Mouse (Mus musculus) midbrain, postnatal 0 days (tissue): ENCODE data around the gene Dact3. TPM values are rescaled to one million over a fixed set of nuclear protein-coding genes. Genes with fewer than 3 reads are reported as not detected.

ENCODE experiments used
- ATAC-seq: fragments of 200-750 bp; cut with Nextera tagmentation; 2 replicates; pipeline ENCODE4 v1.8.0; 2017; ENCODE audit warnings: moderate number of reproducible peaks, mild to moderate bottlenecking, moderate TSS enrichment, moderate library complexity; ENCODE audit not compliant: low FRiP score
- DNase-seq: peaks from one replicate; pipeline ENCODE4 v3.0.0-alpha.2; 2015; ENCODE audit warnings: low spot score
- H3K27ac ChIP-seq: fragments of 300-500 bp; sonication (generic); 2 replicates; pipeline ENCODE4 v1.5.1; 2014; ENCODE audit warnings: low read depth, mild to moderate bottlenecking, low read length, mixed read lengths
- H3K27me3 ChIP-seq: fragments of 300-500 bp; sonication (generic); 2 replicates; pipeline ENCODE4 v1.6.1; 2014; ENCODE audit warnings: low read length, control low read depth, mixed read lengths; ENCODE audit not compliant: insufficient read depth
- H3K36me3 ChIP-seq: fragments of 300-500 bp; sonication (generic); 2 replicates; pipeline ENCODE4 v1.6.1; 2014; ENCODE audit warnings: low read length, control low read depth, mixed read lengths; ENCODE audit not compliant: insufficient read depth
- H3K4me1 ChIP-seq: fragments of 300-500 bp; sonication (generic); 2 replicates; pipeline ENCODE4 v1.6.1; 2014; ENCODE audit warnings: mild to moderate bottlenecking, control low read depth, antibody characterized with exemption, low read length, mixed read lengths; ENCODE audit not compliant: insufficient read depth
- H3K4me2 ChIP-seq: fragments of 300-500 bp; sonication (generic); 2 replicates; pipeline ENCODE4 v1.6.1; 2014; ENCODE audit warnings: low read depth, mild to moderate bottlenecking, low read length, mixed read lengths; ENCODE audit not compliant: poor library complexity, severe bottlenecking
- H3K4me3 ChIP-seq: fragments of 300-500 bp; sonication (generic); 2 replicates; pipeline ENCODE4 v1.5.1; 2014; ENCODE audit warnings: low read depth, mild to moderate bottlenecking, low read length, moderate library complexity
- H3K9ac ChIP-seq: fragments of 300-500 bp; sonication (generic); replicated peaks from 2 replicates; pipeline ENCODE4 v1.6.1; 2014; ENCODE audit warnings: mild to moderate bottlenecking, low read length, moderate library complexity, mixed read lengths; ENCODE audit not compliant: poor library complexity, severe bottlenecking
- H3K9me3 ChIP-seq: fragments of 300-500 bp; sonication (generic); 2 replicates; pipeline ENCODE4 v1.6.1; 2016; ENCODE audit warnings: low read length, control low read depth
- CTCF ChIP-seq: IDR thresholded peaks from 2 replicates; pipeline ENCODE4 v1.5.1; 2016; ENCODE audit warnings: antibody characterized with exemption, mild to moderate bottlenecking
- WGBS: fragments of 180-500 bp; shearing (Covaris S2); extraction: QIAGEN DNeasy Blood & Tissue Kit; methylation state at CpG from one replicate; pipeline ENCODE4 v1.1.7; 2014; 5-methylcytosine and 5-hydroxymethylcytosine counted together
- polyA plus RNA-seq: library from polyadenylated mRNA; unstranded; fragments of >200 nt; fragmentation: Nextera tagmentation; extraction: Ambion mirVana; gene quantifications from 2 replicates; pipeline ENCODE4 v1.2.1, GENCODE M21; 2015
- total RNA-seq: library from RNA; depleted of rRNA; stranded (reverse); fragments of >200 nt; gene quantifications from 2 replicates; pipeline ENCODE4 v1.2.3, GENCODE M21; 2014; rRNA removed

The Dact3 gene
- total and polyA plus RNA-seq, 2 experiments from 2014 or later: 7.5 to 107 TPM

DNA sequence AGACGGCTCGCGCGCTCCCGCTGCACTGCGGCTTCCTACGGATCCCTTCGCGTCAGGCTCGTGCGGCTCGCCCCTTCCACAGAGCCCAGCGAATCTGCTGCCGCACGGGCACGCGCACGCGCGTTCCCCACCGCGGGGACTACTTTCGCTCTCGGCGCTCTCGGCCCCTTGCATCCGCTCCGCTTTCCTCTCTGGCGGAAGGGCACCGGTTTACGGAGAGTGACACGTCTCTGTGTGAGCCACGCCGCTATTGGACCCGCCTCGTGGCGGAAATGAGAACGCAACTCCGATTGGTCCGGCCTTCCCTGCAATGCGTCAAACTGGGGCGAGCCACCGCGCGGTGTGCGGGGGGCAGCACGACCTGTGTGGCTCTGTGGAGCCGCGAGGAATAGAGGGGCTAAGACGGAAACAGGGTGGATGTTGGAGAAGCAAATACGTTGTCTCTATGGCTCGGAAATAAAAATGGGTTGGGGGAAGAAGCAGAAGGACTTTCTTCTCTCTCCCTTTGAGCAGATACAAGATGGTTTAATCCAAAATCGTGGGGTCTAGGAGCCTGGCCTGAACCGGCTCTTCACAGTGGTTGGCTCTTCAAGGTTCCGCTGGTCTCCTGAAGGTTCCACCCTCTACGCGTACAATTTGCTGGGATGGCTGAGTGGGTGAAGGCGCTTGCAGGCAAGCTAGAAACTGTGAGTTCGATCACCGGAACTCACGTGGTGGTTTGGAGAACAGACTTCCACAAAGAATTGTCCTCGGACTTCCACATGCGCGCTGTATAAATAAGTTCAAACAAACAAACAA is 49.1 kb downstream of the Dact3 start, which contains the start of gene Calm3:
TSS of gene Calm3 (minus strand) at position 78 of the 798 bp plus-strand sequence.
- H3K27ac ChIP-seq: peak within 1 kb of the TSS; percentile 98
- peaks cover 9% of the 10 kb centered on the region; the same call in 1 of the 2 replicates for H3K4me1 ChIP-seq
- DNase-seq (peak; percentile 100), ATAC-seq (peak; percentile 90)
- TF ChIP-seq CTCF: peak; percentile 52
- peaks cover 2% of the 10 kb centered on the region; the same call in 1 of the 2 replicates for H3K36me3 ChIP-seq
- peak within 1 kb of the TSS; percentile 97 for H3K9ac ChIP-seq
- peak within 1 kb of the TSS; percentile 92 for H3K4me3 ChIP-seq
- H3K4me2 ChIP-seq: peak within 1 kb of the TSS; percentile 95
- no peaks in the 10 kb centered on the region for H3K9me3 ChIP-seq
- 2% methylated on average over 57 of the region's 64 CpGs for WGBS
- no peaks in the 10 kb centered on the region for H3K27me3 ChIP-seq

DNA sequence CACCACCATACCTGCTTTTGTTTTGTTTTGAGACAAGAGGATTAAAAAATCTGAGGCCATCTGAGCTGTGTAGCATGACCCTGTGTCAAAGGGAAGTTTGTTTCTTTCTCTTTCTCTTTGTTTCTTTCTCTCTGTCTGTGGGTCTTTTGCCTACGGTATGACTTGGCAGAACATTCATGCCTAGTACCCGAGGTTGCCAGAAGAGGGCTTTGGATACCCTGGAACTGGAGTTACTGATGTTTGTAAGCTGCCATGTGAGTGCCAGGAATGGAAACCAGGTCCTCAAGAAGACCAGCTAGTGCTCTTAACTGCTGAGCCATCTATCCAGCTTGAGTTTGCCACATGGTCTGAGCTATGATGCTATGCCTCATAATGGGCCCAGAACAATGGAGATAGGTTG is 53.2 kb downstream of the Dact3 start:
- H3K4me2 ChIP-seq: no peak overlapping the region
- peak; percentile 19; the same call in 1 of the 2 replicates for TF ChIP-seq CTCF
- WGBS: 54% methylated on average over 2 of the region's 2 CpGs
- H3K27me3 ChIP-seq: no peaks in the 10 kb centered on the region
- H3K9me3 ChIP-seq: no peaks in the 10 kb centered on the region
- H3K4me1 ChIP-seq: no peaks in the 10 kb centered on the region
- ATAC-seq (no peak), DNase-seq (no peak)
- H3K9ac ChIP-seq: no peak overlapping the region
- H3K4me3 ChIP-seq: no peak overlapping the region
- no peak overlapping the region for H3K27ac ChIP-seq
- H3K36me3 ChIP-seq: no peaks in the 10 kb centered on the region

DNA sequence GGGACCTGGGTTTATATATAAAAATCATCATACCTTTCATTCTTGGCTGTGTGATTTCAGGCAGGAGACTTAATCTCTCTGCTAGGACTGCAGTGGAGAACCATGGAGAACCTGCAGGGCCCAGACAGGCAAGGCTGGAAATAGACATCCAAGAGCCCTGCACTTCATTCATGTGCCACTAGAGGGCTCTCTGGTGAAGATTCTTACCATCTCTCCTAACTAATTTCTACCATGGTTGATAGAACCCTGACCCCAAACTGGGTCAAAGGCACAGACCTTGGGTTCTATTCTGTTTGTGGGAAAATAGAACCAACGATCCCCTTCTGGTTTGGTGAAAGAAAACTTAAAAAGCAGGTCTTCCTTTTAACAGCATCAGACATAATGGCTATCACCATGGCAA is 55.7 kb downstream of the Dact3 start:
- H3K9me3 ChIP-seq: no peaks in the 10 kb centered on the region
- H3K4me2 ChIP-seq: no peak overlapping the region
- ATAC-seq: no peak
- peak; percentile 84 for DNase-seq
- peaks cover 4% of the 10 kb centered on the region; the same call in 1 of the 2 replicates for H3K4me1 ChIP-seq
- H3K9ac ChIP-seq: no peak overlapping the region
- no peaks in the 10 kb centered on the region for H3K36me3 ChIP-seq
- peak; percentile 87 for TF ChIP-seq CTCF
- WGBS: 10% methylated on average over 1 of the region's 1 CpGs
- 0 out of 2 replicates have a peak overlapping the region, but pooled peaks have one; percentile 34 for H3K27ac ChIP-seq
- no peaks in the 10 kb centered on the region for H3K27me3 ChIP-seq
- H3K4me3 ChIP-seq: no peak overlapping the region

DNA sequence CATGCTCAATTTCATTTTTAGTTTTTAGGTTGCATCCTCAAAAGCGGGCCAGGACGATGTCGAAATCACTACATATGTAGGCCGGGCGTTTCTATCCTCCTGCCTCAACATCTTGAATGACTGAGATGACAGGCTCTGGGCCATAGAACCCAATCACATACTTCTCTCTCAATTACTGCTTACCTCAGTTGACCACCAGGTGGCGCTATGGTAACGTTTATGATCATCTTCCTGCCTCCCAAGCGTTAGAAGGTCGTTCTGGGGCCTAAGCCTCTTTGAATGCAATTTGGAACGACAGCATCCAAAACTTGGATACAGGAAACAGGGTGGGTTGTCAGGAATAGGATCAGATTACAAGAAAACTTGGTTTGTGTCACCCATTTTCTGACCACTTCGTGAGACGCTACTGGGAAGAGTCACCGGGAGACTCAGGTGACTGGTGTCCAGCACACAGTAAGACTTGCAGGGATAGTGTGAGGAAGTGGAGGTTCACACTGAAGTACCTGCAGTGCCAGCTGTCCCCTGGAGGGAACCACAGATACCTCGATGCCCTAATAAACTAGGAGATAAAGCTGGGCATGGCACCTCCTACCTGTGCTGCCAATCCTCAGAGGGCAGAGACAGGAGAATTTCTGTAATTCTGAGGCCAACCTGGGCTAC is 57.0 kb downstream of the Dact3 start:
- no peaks in the 10 kb centered on the region for H3K36me3 ChIP-seq
- no peaks in the 10 kb centered on the region for H3K27me3 ChIP-seq
- peaks cover 4% of the 10 kb centered on the region; the same call in 1 of the 2 replicates for H3K4me1 ChIP-seq
- H3K27ac ChIP-seq: peak overlapping the region; percentile 83
- H3K9me3 ChIP-seq: no peaks in the 10 kb centered on the region
- peak; percentile 96 for TF ChIP-seq CTCF
- WGBS: 15% methylated on average over 14 of the region's 14 CpGs
- no peak overlapping the region for H3K9ac ChIP-seq
- H3K4me2 ChIP-seq: no peak overlapping the region
- peak; percentile 95 for DNase-seq
- H3K4me3 ChIP-seq: no peak overlapping the region
- ATAC-seq: peak; percentile 65

DNA sequence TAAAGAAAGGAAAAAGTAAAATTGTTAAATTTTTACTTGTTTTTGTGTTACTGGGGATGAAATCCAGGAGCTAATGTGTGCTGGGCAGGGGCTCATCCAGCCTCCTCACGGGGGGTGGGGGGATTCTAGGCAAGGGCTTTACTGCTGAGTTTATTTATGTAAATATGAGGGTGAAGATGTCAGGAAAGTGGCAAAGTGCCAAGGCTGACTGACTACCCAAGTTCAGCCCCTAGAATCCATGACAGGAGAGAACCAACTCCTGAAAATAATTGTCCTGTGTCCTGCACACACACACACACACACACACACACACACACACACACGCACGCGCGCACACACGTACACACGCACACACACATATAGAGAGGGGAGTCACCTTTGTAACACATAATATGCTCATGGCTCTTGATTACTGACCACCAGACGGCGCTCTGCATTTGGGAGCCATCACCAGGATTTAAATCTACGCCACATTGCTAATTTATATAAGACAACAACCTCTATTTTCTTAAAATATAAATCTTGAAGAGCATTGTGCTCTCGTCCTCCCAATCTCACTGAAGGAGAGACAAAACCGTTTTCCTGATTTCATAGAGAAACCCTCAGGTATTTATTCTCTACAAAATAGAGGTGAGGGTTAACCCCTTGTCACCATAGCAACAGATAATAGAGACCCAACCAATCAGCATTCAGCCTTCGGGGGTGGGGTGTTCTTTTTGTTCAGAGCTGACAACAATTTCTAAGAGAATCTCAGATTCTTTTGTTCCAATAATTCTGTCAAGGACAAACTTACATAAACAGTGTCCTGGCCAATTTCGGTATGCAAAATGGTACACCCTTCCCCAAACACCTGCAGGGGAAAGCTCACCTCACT is 57.8 kb downstream of the Dact3 start:
- H3K4me1 ChIP-seq: peaks cover 4% of the 10 kb centered on the region; the same call in 1 of the 2 replicates
- H3K27ac ChIP-seq: peak overlapping the region; percentile 83
- WGBS: 24% methylated on average over 14 of the region's 14 CpGs
- no peak overlapping the region; the same call in 1 of the 2 replicates for H3K4me2 ChIP-seq
- H3K4me3 ChIP-seq: no peak overlapping the region
- no peaks in the 10 kb centered on the region for H3K36me3 ChIP-seq
- ATAC-seq (peak; percentile 57; the same call in 1 of the 2 replicates), DNase-seq (peak; percentile 89)
- peak; percentile 92 for TF ChIP-seq CTCF
- H3K9ac ChIP-seq: no peak overlapping the region
- no peaks in the 10 kb centered on the region for H3K27me3 ChIP-seq
- no peaks in the 10 kb centered on the region for H3K9me3 ChIP-seq

Other genes starting within 250 kb of the Dact3 start
- gene Ceacam15, start 199.6 kb upstream of the Dact3 start, total RNA-seq: not detected in 2 replicates
- gene Ceacam15, start 199.6 kb upstream of the Dact3 start, polyA plus RNA-seq: not detected in 2 replicates
- gene Ceacam9, start 153.4 kb upstream of the Dact3 start, total RNA-seq: not detected in 2 replicates
- 0.21 and 0.39 TPM in 2 replicates for gene Ceacam9, start 153.4 kb upstream of the Dact3 start, polyA plus RNA-seq
- 516 and 573 TPM in 2 replicates for gene Ap2s1, start 136.9 kb upstream of the Dact3 start, total RNA-seq
- gene Ap2s1, start 136.9 kb upstream of the Dact3 start, polyA plus RNA-seq: 556 and 589 TPM in 2 replicates
- 15.2 and 20.1 TPM in 2 replicates for gene Slc1a5, start 94.0 kb upstream of the Dact3 start, total RNA-seq
- gene Slc1a5, start 94.0 kb upstream of the Dact3 start, polyA plus RNA-seq: 8.9 and 9.2 TPM in 2 replicates
- gene Strn4, start 59.4 kb upstream of the Dact3 start, total RNA-seq: 252 and 291 TPM in 2 replicates
- gene Strn4, start 59.4 kb upstream of the Dact3 start, polyA plus RNA-seq: 156 and 165 TPM in 2 replicates
- 81.4 and 85.9 TPM in 2 replicates for gene Fkrp, start 58.6 kb upstream of the Dact3 start, total RNA-seq
- 50.0 and 53.5 TPM in 2 replicates for gene Fkrp, start 58.6 kb upstream of the Dact3 start, polyA plus RNA-seq
- gene Prkd2, start 32.4 kb upstream of the Dact3 start, total RNA-seq: 3.2 and 4.9 TPM in 2 replicates
- gene Prkd2, start 32.4 kb upstream of the Dact3 start, polyA plus RNA-seq: 3.9 TPM in 2 replicates
- 1.9 and 5.2 TPM in 2 replicates for gene Gng8, start 16.5 kb downstream of the Dact3 start, total RNA-seq
- gene Gng8, start 16.5 kb downstream of the Dact3 start, polyA plus RNA-seq: 12.3 and 15.9 TPM in 2 replicates
- gene Ptgir, start 31.2 kb downstream of the Dact3 start, total RNA-seq: 0.11 and 0.14 TPM in 2 replicates
- 0.11 TPM in 1 of 2 replicates, not detected in the other for gene Ptgir, start 31.2 kb downstream of the Dact3 start, polyA plus RNA-seq
- gene Calm3, start 48.8 kb downstream of the Dact3 start, total RNA-seq: 1,835 and 1,985 TPM in 2 replicates
- 467 and 471 TPM in 2 replicates for gene Calm3, start 48.8 kb downstream of the Dact3 start, polyA plus RNA-seq
- gene Pnmal2, start 69.4 kb downstream of the Dact3 start, total RNA-seq: 155 and 174 TPM in 2 replicates
- 180 and 187 TPM in 2 replicates for gene Pnmal2, start 69.4 kb downstream of the Dact3 start, polyA plus RNA-seq
- 41.2 and 54.0 TPM in 2 replicates for gene Pnmal1, start 84.4 kb downstream of the Dact3 start, total RNA-seq
- 64.8 and 65.2 TPM in 2 replicates for gene Pnmal1, start 84.4 kb downstream of the Dact3 start, polyA plus RNA-seq
- gene Gm42372, start 107.8 kb downstream of the Dact3 start, total RNA-seq: 48.8 and 49.0 TPM in 2 replicates
- 9.0 and 9.2 TPM in 2 replicates for gene Gm42372, start 107.8 kb downstream of the Dact3 start, polyA plus RNA-seq
- 5.5 and 5.8 TPM in 2 replicates for gene Ccdc8, start 117.4 kb downstream of the Dact3 start, total RNA-seq
- 2.0 and 2.5 TPM in 2 replicates for gene Ccdc8, start 117.4 kb downstream of the Dact3 start, polyA plus RNA-seq
- gene Ppp5c, start 152.6 kb downstream of the Dact3 start, total RNA-seq: 56.4 and 61.0 TPM in 2 replicates
- gene Ppp5c, start 152.6 kb downstream of the Dact3 start, polyA plus RNA-seq: 144 and 145 TPM in 2 replicates
- gene Hif3a, start 187.1 kb downstream of the Dact3 start, total RNA-seq: 13.6 and 16.9 TPM in 2 replicates
- gene Hif3a, start 187.1 kb downstream of the Dact3 start, polyA plus RNA-seq: 2.0 and 2.7 TPM in 2 replicates
- 3.9 and 5.1 TPM in 2 replicates for gene Psg16, start 198.7 kb downstream of the Dact3 start, total RNA-seq
- gene Psg16, start 198.7 kb downstream of the Dact3 start, polyA plus RNA-seq: 6.8 and 7.6 TPM in 2 replicates